Mouse (Mus musculus): ENCODE results near the gene Bmpr1a.

Gene Bmpr1a

GRCm38 (mm10) chr14:34503325-34503647, at the start of gene Bmpr1a:
Gene Bmpr1a (minus strand): TSS chr14:34503341.
- DNase-seq, result no peak

GRCm38 (mm10) chr14:34552226-34552625, 49.1 kb upstream of the Bmpr1a start:
- no peak for DNase-seq

GRCm38 (mm10) chr14:34549004-34549671, 46.0 kb upstream of the Bmpr1a start:
- peak; percentile 82 to 90 for DNase-seq

GRCm38 (mm10) chr14:34548391-34549001, 45.4 kb upstream of the Bmpr1a start:
- peak; percentile 28 to 56 for DNase-seq

- DNase-seq, result no peak
Measured at GRCm38 (mm10) chr14:34544545-34544944, 41.4 kb upstream of the Bmpr1a start.

GRCm38 (mm10) chr14:34544001-34544400, 40.9 kb upstream of the Bmpr1a start:
- no peak for DNase-seq

- DNase-seq, result no peak
Measured at GRCm38 (mm10) chr14:34543596-34543995, 40.5 kb upstream of the Bmpr1a start.

GRCm38 (mm10) chr14:34541896-34542295, 38.8 kb upstream of the Bmpr1a start:
- DNase-seq, result peak; percentile 38 to 61

GRCm38 (mm10) chr14:34540685-34541162, 37.6 kb upstream of the Bmpr1a start:
- peak; percentile 49 to 71 for DNase-seq

GRCm38 (mm10) chr14:34535883-34536282, 32.7 kb upstream of the Bmpr1a start:
- no peak for DNase-seq

GRCm38 (mm10) chr14:34533537-34533936, 30.4 kb upstream of the Bmpr1a start:
- no peak for DNase-seq

- no peak for DNase-seq
Measured at GRCm38 (mm10) chr14:34532536-34532935, 29.4 kb upstream of the Bmpr1a start.

- no peak for DNase-seq
Measured at GRCm38 (mm10) chr14:34528804-34529203, 25.7 kb upstream of the Bmpr1a start.

GRCm38 (mm10) chr14:34522701-34523100, 19.6 kb upstream of the Bmpr1a start, which contains the start of gene 9230112D13Rik:
Gene 9230112D13Rik (minus strand): TSS chr14:34522801.
- DNase-seq, result no peak

- DNase-seq, result no peak
Measured at GRCm38 (mm10) chr14:34517959-34518544, 14.9 kb upstream of the Bmpr1a start.

GRCm38 (mm10) chr14:34516960-34517577, 13.9 kb upstream of the Bmpr1a start:
- DNase-seq, result no peak

- DNase-seq, result no peak
Measured at GRCm38 (mm10) chr14:34515860-34516259, 12.7 kb upstream of the Bmpr1a start.

- peak; percentile 37 to 46 for DNase-seq
Measured at GRCm38 (mm10) chr14:34514120-34514519, 11.0 kb upstream of the Bmpr1a start.

- peak in 1 of 2 experiments; percentile 27 for DNase-seq
Measured at GRCm38 (mm10) chr14:34512602-34513001, 9.5 kb upstream of the Bmpr1a start.

- DNase-seq, result no peak
Measured at GRCm38 (mm10) chr14:34511901-34512300, 8.8 kb upstream of the Bmpr1a start.

- DNase-seq, result no peak
Measured at GRCm38 (mm10) chr14:34508842-34509439, 5.8 kb upstream of the Bmpr1a start.

GRCm38 (mm10) chr14:34508187-34508840, 5.2 kb upstream of the Bmpr1a start:
- no peak for DNase-seq

- DNase-seq, result no peak
Measured at GRCm38 (mm10) chr14:34505309-34505708, 2.2 kb upstream of the Bmpr1a start.
